In genomic region chr10:25681243-25681642, GRCm38 (mm10) we compare ENCODE assay signal across 9 mouse cellular contexts.
DNase-seq lines count a peak whose midpoint lies in the region; ATAC-seq and TF ChIP-seq lines count a peak whose summit lies in the region.
"Had no signal": no experiment of that assay in that cellular context is flagged by ENCODE, and none has a peak within 500 bp of the region (broad histone marks: within the 10 kb centered on the region; RNA-seq: fewer than 3 reads in every experiment).

No protein-coding gene starts in this region.

- H3K36me3 ChIP-seq in intestine, postnatal 0 days (ENCODE audit: control insufficient read depth, insufficient read depth), result no peaks in the 10 kb centered on the region
- H3K36me3 ChIP-seq in intestine, embryonic 15.5 days, result no peaks in the 10 kb centered on the region
- H3K36me3 ChIP-seq in embryonic facial prominence, embryonic 11.5 days (replicated peaks; ENCODE audit: control insufficient read depth, insufficient read depth, low read depth, low read length), result no peaks in the 10 kb centered on the region
- no peaks in the 10 kb centered on the region for H3K36me3 ChIP-seq in hindbrain, embryonic 11.5 days (ENCODE audit: control insufficient read depth, insufficient read depth, low read length)
- no peaks in the 10 kb centered on the region for H3K36me3 ChIP-seq in midbrain, embryonic 11.5 days (ENCODE audit: control insufficient read depth, insufficient read depth, low read length)
- no peaks in the 10 kb centered on the region for H3K36me3 ChIP-seq in splenic B cell, adult 2 months (ENCODE audit: control insufficient read depth, insufficient read depth, low read length, poor library complexity, severe bottlenecking)
- H3K36me3 ChIP-seq: limb, embryonic 13.5 days had no signal

- no peak overlapping the region for H3K9ac ChIP-seq in intestine, postnatal 0 days (ENCODE audit: low read depth, low read length)
- H3K9ac ChIP-seq in intestine, embryonic 15.5 days, result no peak overlapping the region
- H3K9ac ChIP-seq in embryonic facial prominence, embryonic 11.5 days (replicated peaks; ENCODE audit: low read length), result no peak overlapping the region
- H3K9ac ChIP-seq in hindbrain, embryonic 11.5 days (ENCODE audit: low read depth, low read length), result no peak overlapping the region
- no peak overlapping the region for H3K9ac ChIP-seq in midbrain, embryonic 11.5 days (ENCODE audit: low read length)
- H3K9ac ChIP-seq: limb, embryonic 13.5 days had no signal

- no peaks in the 10 kb centered on the region for H3K9me3 ChIP-seq in intestine, postnatal 0 days (ENCODE audit: control insufficient read depth)
- H3K9me3 ChIP-seq in intestine, embryonic 15.5 days, result no peaks in the 10 kb centered on the region
- no peaks in the 10 kb centered on the region for H3K9me3 ChIP-seq in embryonic facial prominence, embryonic 11.5 days (replicated peaks; ENCODE audit: control insufficient read depth, low read length)
- H3K9me3 ChIP-seq in hindbrain, embryonic 11.5 days (ENCODE audit: control insufficient read depth, low read length), result no peaks in the 10 kb centered on the region
- H3K9me3 ChIP-seq in midbrain, embryonic 11.5 days (ENCODE audit: control insufficient read depth, low read length), result no peaks in the 10 kb centered on the region
- H3K9me3 ChIP-seq: limb, embryonic 13.5 days had no signal

- no peaks in the 10 kb centered on the region for H3K4me1 ChIP-seq in intestine, postnatal 0 days (replicated peaks; ENCODE audit: control insufficient read depth, insufficient read depth, low read length)
- H3K4me1 ChIP-seq in intestine, embryonic 15.5 days (replicated peaks), result no peaks in the 10 kb centered on the region
- H3K4me1 ChIP-seq in embryonic facial prominence, embryonic 11.5 days (ENCODE audit: control insufficient read depth, insufficient read depth, low read length), result no peaks in the 10 kb centered on the region
- H3K4me1 ChIP-seq in hindbrain, embryonic 11.5 days (replicated peaks; ENCODE audit: control insufficient read depth, insufficient read depth, low read length), result no peaks in the 10 kb centered on the region
- peaks cover 2% of the 10 kb centered on the region; the same call in 1 of the 2 replicates for H3K4me1 ChIP-seq in midbrain, embryonic 11.5 days (ENCODE audit: control insufficient read depth, insufficient read depth, low read length)
- H3K4me1 ChIP-seq: limb, embryonic 13.5 days had no signal

- H3K4me2 ChIP-seq in intestine, postnatal 0 days (replicated peaks; ENCODE audit: low read depth), result no peak overlapping the region
- H3K4me2 ChIP-seq in intestine, embryonic 15.5 days (replicated peaks), result no peak overlapping the region
- no peak overlapping the region for H3K4me2 ChIP-seq in embryonic facial prominence, embryonic 11.5 days (ENCODE audit: low read depth, low read length)
- H3K4me2 ChIP-seq in hindbrain, embryonic 11.5 days (replicated peaks; ENCODE audit: low read depth, low read length), result no peak overlapping the region
- no peak overlapping the region for H3K4me2 ChIP-seq in midbrain, embryonic 11.5 days
- H3K4me2 ChIP-seq: limb, embryonic 13.5 days had no signal

- DNase-seq in adrenal gland, postnatal 14 days, result peak; percentile 67
- peak; percentile 81 for DNase-seq in embryonic facial prominence, embryonic 11.5 days (ENCODE audit: low spot score)
- DNase-seq in hindbrain, embryonic 11.5 days (ENCODE audit: low spot score), result peak; percentile 81
- DNase-seq in layer of hippocampus, postnatal 25 days (ENCODE audit: extremely low spot score in 1 of 2, low spot score in 1 of 2), result peak; percentile 49 to 79
- peak; percentile 96 for DNase-seq in midbrain, embryonic 11.5 days (ENCODE audit: low spot score, missing footprints)
- DNase-seq in splenic B cell, adult 2 months (ENCODE audit: low read depth, low spot score), result peak; percentile 32

- H3K27ac ChIP-seq in intestine, postnatal 0 days (ENCODE audit: low read depth, low read length), result no peak overlapping the region
- H3K27ac ChIP-seq in intestine, embryonic 15.5 days, result no peak overlapping the region
- no peak overlapping the region for H3K27ac ChIP-seq in embryonic facial prominence, embryonic 11.5 days (replicated peaks; ENCODE audit: low read depth, low read length)
- H3K27ac ChIP-seq in hindbrain, embryonic 11.5 days (ENCODE audit: low read depth, low read length), result no peak overlapping the region
- no peak overlapping the region for H3K27ac ChIP-seq in midbrain, embryonic 11.5 days (ENCODE audit: low read depth, low read length)
- H3K27ac ChIP-seq: limb, embryonic 13.5 days had no signal

- 7% methylated on average over 6 of the region's 6 CpGs for WGBS in intestine, postnatal 0 days
- 12% methylated on average over 6 of the region's 6 CpGs for WGBS in intestine, embryonic 15.5 days
- 19% methylated on average over 6 of the region's 6 CpGs for WGBS in embryonic facial prominence, embryonic 11.5 days
- WGBS in hindbrain, embryonic 11.5 days, result 29% methylated on average over 6 of the region's 6 CpGs
- 19% methylated on average over 6 of the region's 6 CpGs for WGBS in midbrain, embryonic 11.5 days

- peak; percentile 84 for TF ChIP-seq CTCF in intestine, postnatal 0 days (IDR thresholded peaks at IDR 0.05; ENCODE audit: low read depth)

- no peak overlapping the region for H3K4me3 ChIP-seq in intestine, postnatal 0 days (ENCODE audit: low read depth, low read length)
- H3K4me3 ChIP-seq in intestine, embryonic 15.5 days (replicated peaks), result no peak overlapping the region
- H3K4me3 ChIP-seq in embryonic facial prominence, embryonic 11.5 days (ENCODE audit: low read depth, low read length), result no peak overlapping the region
- no peak overlapping the region for H3K4me3 ChIP-seq in hindbrain, embryonic 11.5 days (ENCODE audit: low read depth, low read length)
- no peak overlapping the region for H3K4me3 ChIP-seq in midbrain, embryonic 11.5 days (ENCODE audit: low read depth, low read length)
- H3K4me3 ChIP-seq: limb, embryonic 13.5 days had no signal

- no peaks in the 10 kb centered on the region for H3K27me3 ChIP-seq in intestine, postnatal 0 days (replicated peaks; ENCODE audit: control insufficient read depth, insufficient read depth, low read length)
- H3K27me3 ChIP-seq in intestine, embryonic 15.5 days (replicated peaks), result no peaks in the 10 kb centered on the region
- H3K27me3 ChIP-seq in embryonic facial prominence, embryonic 11.5 days (ENCODE audit: control insufficient read depth, insufficient read depth, low read length), result no peaks in the 10 kb centered on the region
- no peaks in the 10 kb centered on the region for H3K27me3 ChIP-seq in hindbrain, embryonic 11.5 days (ENCODE audit: control insufficient read depth, insufficient read depth, low read length)
- H3K27me3 ChIP-seq in midbrain, embryonic 11.5 days (ENCODE audit: control insufficient read depth, insufficient read depth, low read length), result no peaks in the 10 kb centered on the region
- H3K27me3 ChIP-seq in splenic B cell, adult 2 months (ENCODE audit: control insufficient read depth, insufficient read depth, low read length, poor library complexity, severe bottlenecking), result no peaks in the 10 kb centered on the region; the same call in 1 of the 2 replicates
- H3K27me3 ChIP-seq: limb, embryonic 13.5 days had no signal

- no peak for ATAC-seq in intestine, postnatal 0 days
- ATAC-seq in intestine, embryonic 15.5 days, result no peak
- no peak for ATAC-seq in embryonic facial prominence, embryonic 11.5 days (replicated peaks; ENCODE audit: insufficient number of reproducible peaks, low FRiP score, low TSS enrichment, low read depth)
- ATAC-seq in hindbrain, embryonic 11.5 days (ENCODE audit: low FRiP score), result no peak; the same call in 1 of the 2 replicates
- peak; percentile 52; the same call in 1 of the 2 replicates for ATAC-seq in midbrain, embryonic 11.5 days (ENCODE audit: low FRiP score)

Comparison
In these comparisons a context has a peak if more than half of its experiments do, and no peak if none do; other contexts are left out.
1. DNase-seq: peak in every context shown above with its lines; median percentile 96 in midbrain, embryonic 11.5 days; 81 in embryonic facial prominence, embryonic 11.5 days; 81 in hindbrain, embryonic 11.5 days; 67 in adrenal gland, postnatal 14 days; 64 in layer of hippocampus, postnatal 25 days; 32 in splenic B cell, adult 2 months.